Mouse (Mus musculus) frontal cortex, postnatal 10 days (tissue): ENCODE measurements around the gene Clta.
A peak's percentile ranks its signal among the peaks of the same experiment; 100 is the strongest.

Source experiments
- DNase-seq, 2 experiments: peaks; one replicate each; pipeline ENCODE4 v3.0.0; 2022; ENCODE audit warnings: low spot score in 2 of 2, mixed read lengths in 1 of 2

Gene Clta

DNA sequence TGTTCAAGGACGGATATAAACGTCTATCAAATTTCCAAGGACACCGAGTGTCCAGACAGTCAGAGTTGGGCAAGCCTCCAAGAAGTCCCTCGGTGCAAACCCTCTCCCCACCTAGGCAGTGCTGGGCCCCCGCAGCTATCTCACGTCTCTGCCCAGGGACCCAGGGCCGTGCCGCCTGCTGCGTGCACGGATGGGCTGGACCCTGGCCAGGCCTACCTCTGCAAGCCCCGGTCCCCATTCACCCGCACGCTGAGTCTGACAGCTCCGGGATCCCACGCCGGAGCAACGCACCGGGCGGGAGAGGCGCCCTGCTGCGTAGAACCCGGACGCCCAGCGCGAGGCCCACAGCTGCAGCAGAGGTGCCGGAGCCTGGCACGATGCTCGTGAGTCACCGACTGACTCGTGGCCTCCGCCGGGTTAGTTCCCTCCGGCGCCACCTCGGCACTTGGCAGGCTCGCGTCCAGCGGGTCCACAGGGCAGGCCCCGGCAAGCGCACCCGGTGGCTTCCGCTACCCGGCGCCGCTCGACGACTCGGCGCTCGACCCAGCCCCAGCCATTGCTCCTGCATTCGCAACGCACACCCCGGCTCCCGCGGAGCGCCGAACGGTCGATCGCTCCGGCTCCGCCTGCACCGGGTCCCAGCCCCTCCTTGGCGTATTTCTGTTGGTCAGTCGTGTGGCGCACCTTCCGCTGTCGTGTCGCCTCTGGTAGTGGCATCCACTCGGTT lies 68.1 kb downstream of the Clta start:
- DNase-seq = peak; percentile 79 to 89

GRCm38 (mm10) chr4:44072873-44073441 lies 68.7 kb downstream of the Clta start:
- no peak for DNase-seq

- no peak for DNase-seq
Observed at GRCm38 (mm10) chr4:44073799-44074198, 69.5 kb downstream of the Clta start.

DNA sequence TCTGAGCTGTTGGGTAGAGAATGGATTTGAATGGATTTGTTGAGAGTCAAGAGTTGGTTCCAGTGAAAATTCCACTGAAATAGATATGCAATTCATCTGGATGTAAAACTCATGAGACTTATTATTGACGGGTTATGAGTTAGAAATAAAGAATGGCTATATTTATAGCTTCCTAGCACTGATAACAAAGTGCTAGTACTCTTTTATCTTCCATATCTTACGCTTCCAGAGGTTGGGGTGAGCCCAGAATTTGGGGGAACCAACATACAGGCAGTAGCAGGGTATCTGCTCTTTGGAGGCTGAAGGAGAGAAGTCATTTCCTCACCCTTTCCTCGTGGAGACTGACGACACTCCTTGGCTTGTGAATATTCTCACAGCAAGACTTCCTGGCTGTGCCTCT lies 70.2 kb downstream of the Clta start:
- DNase-seq = no peak

DNA sequence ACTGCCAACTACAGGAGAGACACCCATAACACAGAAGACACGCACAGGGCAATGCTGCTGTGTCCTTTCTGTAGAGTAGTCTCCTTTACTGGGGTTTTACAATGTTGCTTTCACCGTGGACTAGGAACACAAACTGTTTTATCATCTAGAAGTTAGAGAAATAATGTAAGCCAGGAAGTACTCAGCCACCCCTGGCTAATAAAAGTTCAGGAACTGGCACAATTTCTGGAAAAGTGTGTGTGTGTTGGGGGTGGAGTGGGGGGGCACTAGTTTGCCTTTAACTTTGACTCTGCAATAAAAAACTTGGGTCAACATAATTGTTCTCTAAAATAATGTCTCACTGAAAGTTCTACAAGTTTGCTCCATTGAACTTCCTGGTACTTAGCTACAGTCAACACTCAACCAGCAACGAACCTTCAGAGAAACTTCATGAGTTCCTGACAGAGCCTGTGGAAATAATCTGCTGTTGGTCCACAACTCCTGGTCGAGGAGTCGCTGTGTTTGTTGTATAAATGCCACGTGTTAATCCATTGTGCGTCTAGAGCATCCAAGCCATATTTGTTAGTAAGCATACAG lies 74.2 kb downstream of the Clta start:
- no peak for DNase-seq
